In the genomic region with DNA sequence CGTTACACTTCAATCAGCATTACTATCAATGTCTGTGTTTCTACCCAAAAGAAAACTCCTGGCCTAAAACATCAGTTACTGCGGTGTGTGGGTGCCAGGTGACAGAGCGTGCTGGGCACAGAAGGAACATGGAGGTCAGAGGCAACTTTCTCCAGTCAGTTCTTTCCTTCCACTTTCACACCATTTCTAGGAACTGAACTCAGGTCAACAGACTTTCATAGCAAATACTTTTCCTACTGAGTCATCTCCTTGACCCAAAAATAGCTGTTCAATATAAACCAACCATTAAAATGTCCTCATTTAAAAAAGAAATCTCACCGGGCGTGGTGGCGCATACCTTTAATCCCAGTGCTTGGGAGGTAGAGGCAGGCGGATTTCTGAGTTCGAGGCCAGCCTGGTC, we compare ENCODE assay signal across 12 mouse cellular contexts.
"Had no signal": no experiment of that assay in that cellular context is flagged by ENCODE, and none has a peak within 500 bp of the region (broad histone marks: within the 10 kb centered on the region; RNA-seq: fewer than 3 reads in every experiment).

No protein-coding gene starts in this region.

- H3K27ac ChIP-seq: limb, embryonic 13.5 days; midbrain, embryonic 12.5 days had no signal

- DNase-seq: kidney, adult 8-10 months; kidney, postnatal 25 days; layer of hippocampus, postnatal 36 days; left cerebral cortex, postnatal 4 days; lung, adult 18-20 months; lung, postnatal 36 days; right cerebral cortex, postnatal 14 days; thymus, postnatal 36 days had no signal

- H3K4me2 ChIP-seq: limb, embryonic 13.5 days; midbrain, embryonic 12.5 days had no signal

- ATAC-seq: intestine, postnatal 0 days; midbrain, embryonic 16.5 days had no signal

- H3K4me1 ChIP-seq: limb, embryonic 13.5 days; midbrain, embryonic 12.5 days had no signal

- H3K4me3 ChIP-seq: limb, embryonic 13.5 days; midbrain, embryonic 12.5 days had no signal

- H3K27me3 ChIP-seq: limb, embryonic 13.5 days; midbrain, embryonic 12.5 days had no signal

- H3K9ac ChIP-seq: limb, embryonic 13.5 days; midbrain, embryonic 12.5 days had no signal

- H3K9me3 ChIP-seq: limb, embryonic 13.5 days; midbrain, embryonic 12.5 days had no signal
